Mouse (Mus musculus) lung, postnatal 0 days (tissue): Measurements from ENCODE around the gene Gm525. TPM values are rescaled to one million over a fixed set of nuclear protein-coding genes. Genes with fewer than 3 reads are reported as not detected.

Source experiments
- ATAC-seq: fragments of 200-750 bp; cut with Nextera tagmentation; 2 replicates; pipeline ENCODE4 v1.8.0; 2017; ENCODE audit warnings: moderate library complexity
- DNase-seq: peaks from one replicate; pipeline ENCODE4 v3.0.0-alpha.2; 2016; ENCODE audit warnings: low spot score
- H3K27ac ChIP-seq: fragments of 300-500 bp; sonication (generic); 2 replicates; pipeline ENCODE4 v1.5.1; 2014; ENCODE audit warnings: antibody characterized with exemption, mild to moderate bottlenecking, low read length, mixed read lengths
- H3K27me3 ChIP-seq: fragments of 300-500 bp; sonication (generic); replicated peaks from 2 replicates; pipeline ENCODE4 v1.6.1; 2014; ENCODE audit warnings: low read length, mixed read lengths; ENCODE audit not compliant: insufficient read depth
- H3K36me3 ChIP-seq: fragments of 300-500 bp; sonication (generic); 2 replicates; pipeline ENCODE4 v1.6.1; 2014; ENCODE audit warnings: low read length, mixed read lengths; ENCODE audit not compliant: insufficient read depth
- H3K4me1 ChIP-seq: fragments of 300-500 bp; sonication (generic); 2 replicates; pipeline ENCODE4 v1.6.1; 2014; ENCODE audit warnings: antibody characterized with exemption, low read depth, low read length, mixed read lengths; ENCODE audit not compliant: insufficient read depth
- H3K4me2 ChIP-seq: fragments of 300-500 bp; sonication (generic); replicated peaks from 2 replicates; pipeline ENCODE4 v1.6.1; 2014; ENCODE audit warnings: low read depth, mild to moderate bottlenecking, low read length, moderate library complexity, mixed read lengths
- H3K4me3 ChIP-seq: fragments of 300-500 bp; sonication (generic); 2 replicates; pipeline ENCODE4 v1.5.1; 2014; ENCODE audit warnings: low read depth, low read length
- H3K9ac ChIP-seq: fragments of 300-500 bp; sonication (generic); replicated peaks from 2 replicates; pipeline ENCODE4 v1.6.1; 2014; ENCODE audit warnings: low read depth, mild to moderate bottlenecking
- H3K9me3 ChIP-seq: fragments of 300-500 bp; sonication (generic); 2 replicates; pipeline ENCODE4 v1.6.1; 2016; ENCODE audit warnings: low read length, mixed read lengths
- CTCF ChIP-seq: IDR thresholded peaks from 2 replicates; pipeline ENCODE4 v1.5.1; 2016; ENCODE audit warnings: antibody characterized with exemption, mild to moderate bottlenecking
- EP300 ChIP-seq: IDR thresholded peaks from 2 replicates; pipeline ENCODE4 v1.6.1; 2016; ENCODE audit warnings: antibody characterized with exemption, mild to moderate bottlenecking, control low read depth
- WGBS: fragments of 180-500 bp; shearing (Covaris S2); extraction: QIAGEN DNeasy Blood & Tissue Kit; methylation state at CpG from one replicate; pipeline ENCODE4 v1.1.7; 2014; 5-methylcytosine and 5-hydroxymethylcytosine counted together
- polyA plus RNA-seq: library from polyadenylated mRNA; unstranded; fragments of >200 nt; fragmentation: Nextera tagmentation; extraction: Ambion mirVana; gene quantifications from 2 replicates; pipeline ENCODE4 v1.2.1, GENCODE M21; 2015

Gm525 gene
- polyA plus RNA-seq, 1 experiment from 2014 or later: 0.25 TPM

- WGBS: 96% methylated on average over 1 of the region's 1 CpGs
Measured at GRCm38 (mm10) chr11:89066750-89067149, 6.9 kb upstream of the Gm525 start, which contains the start of gene Dgke. TSS of gene Dgke (minus strand) at chr11:89066850.

GRCm38 (mm10) chr11:89067301-89067822, 6.3 kb upstream of the Gm525 start:
- ATAC-seq: peak; percentile 28
- 56% methylated on average over 6 of the region's 6 CpGs for WGBS
- no peak overlapping the region for H3K9ac ChIP-seq
- no peak for DNase-seq
- no peak overlapping the region for H3K4me3 ChIP-seq
- TF ChIP-seq CTCF: no peak
- TF ChIP-seq EP300: peak; percentile 27; the same call in 1 of the 2 replicates
- no peaks in the 10 kb centered on the region for H3K27me3 ChIP-seq
- H3K9me3 ChIP-seq: no peaks in the 10 kb centered on the region
- no peaks in the 10 kb centered on the region for H3K36me3 ChIP-seq
- no peaks in the 10 kb centered on the region for H3K4me1 ChIP-seq
- H3K27ac ChIP-seq: 0 out of 2 replicates have a peak overlapping the region, but pooled peaks have one; percentile 20
- no peak overlapping the region for H3K4me2 ChIP-seq

More at GRCm38 (mm10) chr11:89066750-89067149, 6.9 kb upstream of the Gm525 start, which contains the start of gene Dgke:
- TF ChIP-seq EP300 (no peak), CTCF (no peak)
- Histone ChIP-seq H3K27me3 (no peaks in the 10 kb centered on the region), H3K4me2 (no peak within 1 kb of the TSS), H3K4me3 (no peak within 1 kb of the TSS), H3K9me3 (no peaks in the 10 kb centered on the region), H3K36me3 (no peaks in the 10 kb centered on the region), H3K9ac (no peak within 1 kb of the TSS), H3K4me1 (no peaks in the 10 kb centered on the region), H3K27ac (0 out of 2 replicates have a peak within 1 kb of the TSS, but pooled peaks have one; percentile 20)
- DNase-seq: no peak
- ATAC-seq: no peak

- Histone ChIP-seq H3K4me2 (no peak overlapping the region), H3K36me3 (no peaks in the 10 kb centered on the region), H3K4me3 (no peak overlapping the region), H3K9me3 (no peaks in the 10 kb centered on the region), H3K27ac (0 out of 2 replicates have a peak overlapping the region, but pooled peaks have one; percentile 1), H3K9ac (no peak overlapping the region), H3K27me3 (no peaks in the 10 kb centered on the region), H3K4me1 (no peaks in the 10 kb centered on the region)
- ATAC-seq (no peak), DNase-seq (no peak)
- TF ChIP-seq CTCF (no peak), EP300 (no peak)
- 50% methylated on average over 11 of the region's 11 CpGs for WGBS
Measured at GRCm38 (mm10) chr11:89067871-89068490, 5.7 kb upstream of the Gm525 start.

GRCm38 (mm10) chr11:89068649-89069048, 5.0 kb upstream of the Gm525 start:
- Histone ChIP-seq H3K9me3 (no peaks in the 10 kb centered on the region), H3K4me2 (no peak overlapping the region), H3K4me1 (no peaks in the 10 kb centered on the region), H3K27me3 (no peaks in the 10 kb centered on the region), H3K36me3 (no peaks in the 10 kb centered on the region), H3K9ac (no peak overlapping the region), H3K27ac (no peak overlapping the region), H3K4me3 (no peak overlapping the region)
- 75% methylated on average over 14 of the region's 14 CpGs for WGBS
- TF ChIP-seq CTCF (no peak), EP300 (no peak)
- DNase-seq: no peak
- ATAC-seq: no peak

- no peaks in the 10 kb centered on the region for H3K36me3 ChIP-seq
- WGBS: 17% methylated on average over 6 of the region's 6 CpGs
- H3K4me3 ChIP-seq: no peak overlapping the region
- TF ChIP-seq EP300 (no peak), CTCF (peak; percentile 87)
- peak; percentile 67 for DNase-seq
- H3K27me3 ChIP-seq: no peaks in the 10 kb centered on the region
- no peaks in the 10 kb centered on the region for H3K9me3 ChIP-seq
- H3K4me1 ChIP-seq: no peaks in the 10 kb centered on the region
- no peak overlapping the region for H3K4me2 ChIP-seq
- no peak overlapping the region for H3K9ac ChIP-seq
- H3K27ac ChIP-seq: no peak overlapping the region
- ATAC-seq: no peak
Measured at GRCm38 (mm10) chr11:89069303-89069702, 4.3 kb upstream of the Gm525 start.

GRCm38 (mm10) chr11:89071522-89071921, 2.1 kb upstream of the Gm525 start:
- TF ChIP-seq CTCF (no peak), EP300 (no peak)
- DNase-seq: no peak
- H3K4me3 ChIP-seq: no peak overlapping the region
- WGBS: 56% methylated on average over 5 of the region's 5 CpGs
- H3K27ac ChIP-seq: no peak overlapping the region
- H3K9ac ChIP-seq: no peak overlapping the region
- H3K27me3 ChIP-seq: no peaks in the 10 kb centered on the region
- no peaks in the 10 kb centered on the region for H3K9me3 ChIP-seq
- no peak for ATAC-seq
- H3K4me1 ChIP-seq: no peaks in the 10 kb centered on the region
- H3K4me2 ChIP-seq: no peak overlapping the region
- no peaks in the 10 kb centered on the region for H3K36me3 ChIP-seq
